13 mouse cellular contexts compared by ENCODE assay signal in the genomic region with DNA sequence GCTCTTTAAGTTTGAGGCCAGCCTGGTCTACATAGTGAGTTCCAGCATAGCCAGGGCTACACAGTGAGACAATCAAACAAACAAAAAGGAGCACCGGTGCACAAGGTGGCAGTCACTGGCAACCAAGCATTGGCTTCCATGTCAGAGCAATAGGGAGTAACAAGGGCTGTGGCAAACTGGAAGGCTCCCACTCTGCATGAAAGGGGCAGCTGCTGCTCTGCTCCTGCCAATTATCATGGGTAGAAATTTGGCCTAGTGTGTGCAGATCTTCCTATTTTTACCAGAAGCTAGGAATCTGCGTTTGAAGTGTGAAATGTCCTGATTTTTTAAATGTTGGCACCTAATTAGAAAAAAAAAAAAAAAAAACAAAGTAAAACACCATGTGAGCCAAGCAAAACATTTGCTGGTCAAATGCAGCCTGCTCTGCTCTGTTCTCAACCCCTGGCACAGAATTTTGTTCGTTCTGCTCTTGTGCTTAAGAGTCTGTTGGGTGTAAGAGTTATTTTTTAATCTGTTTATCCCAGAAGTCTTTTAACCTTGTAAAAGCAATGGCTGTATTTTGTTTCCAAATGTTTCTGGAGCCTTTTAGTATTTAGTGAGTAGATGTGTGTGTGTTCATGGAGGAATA. TPM values are rescaled to one million over a fixed set of nuclear protein-coding genes. Genes with fewer than 3 reads are reported as not detected.
DNase-seq lines count a peak whose midpoint lies in the region; ATAC-seq lines count a peak whose summit lies in the region.
"Had no signal": no experiment of that assay in that cellular context is flagged by ENCODE, and none has a peak within 500 bp of the region (broad histone marks: within the 10 kb centered on the region; RNA-seq: fewer than 3 reads in every experiment).

No protein-coding gene starts in this region.

- H3K4me2 ChIP-seq in heart, embryonic 12.5 days: no peak overlapping the region
- H3K4me2 ChIP-seq: liver, embryonic 15.5 days; midbrain, embryonic 15.5 days; neural tube, embryonic 13.5 days had no signal

- no peak for DNase-seq in heart, postnatal 10 days
- DNase-seq in layer of hippocampus, adult 11-12 months (ENCODE audit: low spot score): peak; percentile 53
- no peak for DNase-seq in layer of hippocampus, adult 9-10 months (ENCODE audit: low spot score)
- DNase-seq in brain, adult 2 months (ENCODE audit: low read depth, low spot score): peak; percentile 37
- peak; percentile 68 for DNase-seq in layer of hippocampus, adult 9-11 months
- DNase-seq: cerebellum, adult 9-10 months had no signal

- H3K9me3 ChIP-seq in heart, embryonic 12.5 days (replicated peaks): no peaks in the 10 kb centered on the region
- H3K9me3 ChIP-seq: liver, embryonic 15.5 days; midbrain, embryonic 15.5 days; neural tube, embryonic 13.5 days had no signal

- H3K27me3 ChIP-seq in heart, embryonic 12.5 days (replicated peaks): no peaks in the 10 kb centered on the region
- H3K27me3 ChIP-seq: liver, embryonic 15.5 days; midbrain, embryonic 15.5 days; neural tube, embryonic 13.5 days had no signal

- H3K9ac ChIP-seq in heart, embryonic 12.5 days: no peak overlapping the region
- H3K9ac ChIP-seq: liver, embryonic 15.5 days; midbrain, embryonic 15.5 days; neural tube, embryonic 13.5 days had no signal

- peak overlapping the region; percentile 50 for H3K27ac ChIP-seq in heart, embryonic 12.5 days (ENCODE audit: poor library complexity, severe bottlenecking)
- H3K27ac ChIP-seq: liver, embryonic 15.5 days; midbrain, embryonic 15.5 days; neural tube, embryonic 13.5 days had no signal

- no peak overlapping the region for H3K4me3 ChIP-seq in heart, embryonic 12.5 days
- H3K4me3 ChIP-seq: liver, embryonic 15.5 days; midbrain, embryonic 15.5 days; neural tube, embryonic 13.5 days had no signal

- WGBS in heart, embryonic 12.5 days: 58% methylated on average over 3 of the region's 3 CpGs

- H3K36me3 ChIP-seq in heart, embryonic 12.5 days: no peaks in the 10 kb centered on the region
- H3K36me3 ChIP-seq: midbrain, embryonic 15.5 days; neural tube, embryonic 13.5 days had no signal

- H3K4me1 ChIP-seq in heart, embryonic 12.5 days (replicated peaks): peaks cover 60% of the 10 kb centered on the region

- intact Hi-C loops in heart, postnatal 10 days (cut with DNase I): loop anchor here (5.0 kb wide), 1 partner anchor 41 kb away; no protein-coding TSS in a partner anchor

- ATAC-seq in heart, embryonic 12.5 days (ENCODE audit: insufficient number of reproducible peaks, low FRiP score): no peak
- ATAC-seq in megakaryocyte progenitor cell, adult 5-6 weeks (replicated peaks; ENCODE audit: poor library complexity): no peak
- ATAC-seq in activated CD4-positive, CD25-positive, alpha-beta regulatory T cell, adult 4 months: no peak
- ATAC-seq: midbrain, embryonic 15.5 days had no signal

RNA-seq across cellular contexts. Expression of a gene that starts 2.6 kb away (rescaled TPM):
- polyA plus RNA-seq in heart, embryonic 12.5 days (2016; fragmentation: Nextera tagmentation; extraction: Ambion mirVana): 22.7 and 24.5 TPM in 2 replicates
- total RNA-seq in heart, postnatal 10 days (2021): 10 to 100 TPM; 22.4 to 22.9 TPM
- total RNA-seq in megakaryocyte progenitor cell, adult 5-6 weeks (2015): 1.7 and 1.8 TPM in 2 replicates
- 3.2 and 3.9 TPM in 2 replicates for total RNA-seq in megakaryocyte progenitor cell, adult 5-6 weeks (2017)
- polyA plus RNA-seq in activated CD4-positive, CD25-positive, alpha-beta regulatory T cell, adult 4 months (2017; shearing (Covaris generic)): 1 to 10 TPM; 2.3 to 2.7 TPM

RNA-seq across cellular contexts. Expression of a gene that starts 2.7 kb away (rescaled TPM):
- polyA plus RNA-seq in heart, embryonic 12.5 days (2016; fragmentation: Nextera tagmentation; extraction: Ambion mirVana): 11.0 and 14.2 TPM in 2 replicates
- total RNA-seq in heart, postnatal 10 days (2021): 1 to 10 TPM; 2.6 to 3.5 TPM
- 10.4 and 12.3 TPM in 2 replicates for total RNA-seq in megakaryocyte progenitor cell, adult 5-6 weeks (2015)
- 19.7 and 25.9 TPM in 2 replicates for total RNA-seq in megakaryocyte progenitor cell, adult 5-6 weeks (2017)
- polyA plus RNA-seq in activated CD4-positive, CD25-positive, alpha-beta regulatory T cell, adult 4 months (2017; shearing (Covaris generic)): 10 to 100 TPM in 1 of 2 experiments, 1 to 10 TPM in 1; 8.7 to 10.4 TPM

RNA-seq across cellular contexts. Expression of a gene that starts 17.6 kb away (rescaled TPM):
- polyA plus RNA-seq in heart, embryonic 12.5 days (2016; fragmentation: Nextera tagmentation; extraction: Ambion mirVana): 0.54 and 0.83 TPM in 2 replicates
- total RNA-seq in heart, postnatal 10 days (2021): under 1 TPM; 0.79 TPM
- 0.20 TPM in 2 replicates for total RNA-seq in megakaryocyte progenitor cell, adult 5-6 weeks (2015)
- total RNA-seq in megakaryocyte progenitor cell, adult 5-6 weeks (2017): 0.42 TPM in 1 of 2 replicates, not detected in the other
- under 1 TPM; 0.19 to 0.24 TPM for polyA plus RNA-seq in activated CD4-positive, CD25-positive, alpha-beta regulatory T cell, adult 4 months (2017; shearing (Covaris generic))
- total RNA-seq: hematopoietic stem cell, adult 5-6 weeks had no signal

RNA-seq across cellular contexts. Expression of a gene that starts 47.3 kb away (rescaled TPM):
- polyA plus RNA-seq in heart, embryonic 12.5 days (2016; fragmentation: Nextera tagmentation; extraction: Ambion mirVana): 1,366 and 1,429 TPM in 2 replicates
- 100 to 1,000 TPM; 842 to 867 TPM for total RNA-seq in heart, postnatal 10 days (2021)
- total RNA-seq in megakaryocyte progenitor cell, adult 5-6 weeks (2015): 4,905 and 5,125 TPM in 2 replicates
- total RNA-seq in megakaryocyte progenitor cell, adult 5-6 weeks (2017): 5,456 and 6,333 TPM in 2 replicates
- polyA plus RNA-seq in activated CD4-positive, CD25-positive, alpha-beta regulatory T cell, adult 4 months (2017; shearing (Covaris generic)): 1,000 to 10,000 TPM; 7,828 to 8,360 TPM

Comparison
In these comparisons a context has a peak if more than half of its experiments do, and no peak if none do; other contexts are left out.
1. DNase-seq: peak in layer of hippocampus, adult 11-12 months (single experiment), brain, adult 2 months (single experiment) and layer of hippocampus, adult 9-11 months (single experiment); none in heart, postnatal 10 days (0 of 2) and layer of hippocampus, adult 9-10 months (single experiment).
2. RNA of a gene that starts 2.6 kb away (total RNA-seq): 22.4 to 22.9 TPM in heart, postnatal 10 days; 1.7 to 3.9 TPM in megakaryocyte progenitor cell, adult 5-6 weeks; every median in the first group is over 4 times any median in the second.